7 mouse cellular contexts compared by ENCODE assay signal in the genomic region with DNA sequence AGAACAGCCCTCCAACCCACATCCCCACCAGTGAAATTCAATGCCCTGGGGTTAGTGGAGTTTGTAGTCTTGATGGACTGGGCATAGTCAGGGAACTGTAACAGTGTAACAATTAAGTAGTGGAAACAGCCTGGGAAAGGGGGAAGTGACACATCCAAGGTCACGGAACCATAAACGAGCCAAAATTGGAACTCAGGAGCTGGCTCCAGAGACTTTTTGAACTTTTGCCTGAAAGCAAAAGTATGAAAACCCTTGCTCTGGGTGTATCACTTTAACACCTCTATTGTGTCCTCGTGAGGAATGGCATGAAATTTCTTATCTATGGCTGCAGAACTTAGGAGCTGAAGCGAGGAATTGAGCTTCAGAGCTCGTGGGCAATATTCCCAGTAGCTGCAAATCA. TPM values are rescaled to one million over a fixed set of nuclear protein-coding genes. Genes with fewer than 3 reads are reported as not detected.
DNase-seq lines count a peak whose midpoint lies in the region; ATAC-seq and TF ChIP-seq lines count a peak whose summit lies in the region.

No protein-coding gene starts in this region.

- H3K9ac ChIP-seq in embryonic facial prominence, embryonic 14.5 days (ENCODE audit: low read depth, low read length) = peak overlapping the region; percentile 89
- H3K9ac ChIP-seq in intestine, embryonic 16.5 days (ENCODE audit: low read depth, low read length) = peak overlapping the region; percentile 88; the same call in 1 of the 2 replicates
- H3K9ac ChIP-seq in neural tube, embryonic 14.5 days (replicated peaks; ENCODE audit: low read depth, low read length) = no peak overlapping the region

- H3K27me3 ChIP-seq in embryonic facial prominence, embryonic 14.5 days (replicated peaks; ENCODE audit: control insufficient read depth, insufficient read depth, low read length) = no peaks in the 10 kb centered on the region
- no peaks in the 10 kb centered on the region for H3K27me3 ChIP-seq in intestine, embryonic 16.5 days (replicated peaks; ENCODE audit: control insufficient read depth, insufficient read depth, low read length)
- no peaks in the 10 kb centered on the region for H3K27me3 ChIP-seq in neural tube, embryonic 14.5 days (ENCODE audit: control insufficient read depth, insufficient read depth, low read length)

- peak overlapping the region; percentile 97; the same call in 1 of the 2 replicates for H3K27ac ChIP-seq in layer of hippocampus, adult 2 months
- no peak overlapping the region for H3K27ac ChIP-seq in embryonic facial prominence, embryonic 14.5 days (replicated peaks; ENCODE audit: low read depth, low read length)
- peak overlapping the region; percentile 93 for H3K27ac ChIP-seq in intestine, embryonic 16.5 days (ENCODE audit: low read length)
- no peak overlapping the region for H3K27ac ChIP-seq in neural tube, embryonic 14.5 days (ENCODE audit: low read depth, low read length)

- no peak for ATAC-seq in embryonic facial prominence, embryonic 14.5 days (ENCODE audit: low read depth)
- ATAC-seq in intestine, embryonic 16.5 days = no peak
- no peak for ATAC-seq in neural tube, embryonic 14.5 days (ENCODE audit: low read depth)

- H3K9me3 ChIP-seq in embryonic facial prominence, embryonic 14.5 days (ENCODE audit: control insufficient read depth, low read length) = no peaks in the 10 kb centered on the region
- no peaks in the 10 kb centered on the region for H3K9me3 ChIP-seq in intestine, embryonic 16.5 days (ENCODE audit: control insufficient read depth, low read length)
- H3K9me3 ChIP-seq in neural tube, embryonic 14.5 days (ENCODE audit: control insufficient read depth, low read length) = no peaks in the 10 kb centered on the region

- no peak for DNase-seq in layer of hippocampus, adult 2 months (ENCODE audit: low spot score in 2 of 2)
- no peak for DNase-seq in layer of hippocampus, adult 11-12 months (ENCODE audit: low spot score)
- DNase-seq in embryonic facial prominence, embryonic 14.5 days (ENCODE audit: low spot score) = no peak
- no peak for DNase-seq in urinary bladder, postnatal 36 days (ENCODE audit: low spot score in 2 of 2)
- DNase-seq in T-cell, adult 2 months (ENCODE audit: low spot score) = no peak

- H3K4me3 ChIP-seq in layer of hippocampus, adult 2 months = peak overlapping the region; percentile 98; the same call in 1 of the 2 replicates
- peak overlapping the region; percentile 90 for H3K4me3 ChIP-seq in embryonic facial prominence, embryonic 14.5 days (ENCODE audit: low read depth, low read length)
- H3K4me3 ChIP-seq in intestine, embryonic 16.5 days (ENCODE audit: low read length) = peak overlapping the region; percentile 80; the same call in 1 of the 2 replicates
- H3K4me3 ChIP-seq in neural tube, embryonic 14.5 days (ENCODE audit: low read depth, low read length) = peak overlapping the region; percentile 77

- H3K4me1 ChIP-seq in embryonic facial prominence, embryonic 14.5 days (ENCODE audit: control insufficient read depth, insufficient read depth, low read length) = peaks cover 14% of the 10 kb centered on the region; the same call in 1 of the 2 replicates
- peaks cover 31% of the 10 kb centered on the region for H3K4me1 ChIP-seq in intestine, embryonic 16.5 days (ENCODE audit: control insufficient read depth, insufficient read depth, low read length)
- peaks cover 16% of the 10 kb centered on the region for H3K4me1 ChIP-seq in neural tube, embryonic 14.5 days (ENCODE audit: control insufficient read depth, insufficient read depth, low read length)

- WGBS in embryonic facial prominence, embryonic 14.5 days = 75% methylated on average over 5 of the region's 5 CpGs
- 57% methylated on average over 5 of the region's 5 CpGs for WGBS in intestine, embryonic 16.5 days
- WGBS in neural tube, embryonic 14.5 days = 77% methylated on average over 5 of the region's 5 CpGs

- H3K4me2 ChIP-seq in embryonic facial prominence, embryonic 14.5 days (ENCODE audit: low read depth, low read length) = peak overlapping the region; percentile 94
- peak overlapping the region; percentile 78 for H3K4me2 ChIP-seq in intestine, embryonic 16.5 days (ENCODE audit: low read depth, low read length)
- no peak overlapping the region for H3K4me2 ChIP-seq in neural tube, embryonic 14.5 days (ENCODE audit: low read depth, low read length)

- TF ChIP-seq CTCF in layer of hippocampus, adult 2 months (conservative IDR thresholded peaks at IDR 0.05) = no peak

- no peaks in the 10 kb centered on the region for H3K36me3 ChIP-seq in embryonic facial prominence, embryonic 14.5 days (ENCODE audit: control insufficient read depth, insufficient read depth, low read length)
- H3K36me3 ChIP-seq in intestine, embryonic 16.5 days (ENCODE audit: control insufficient read depth, insufficient read depth, low read length) = no peaks in the 10 kb centered on the region
- H3K36me3 ChIP-seq in neural tube, embryonic 14.5 days (ENCODE audit: control insufficient read depth, insufficient read depth, low read length) = no peaks in the 10 kb centered on the region

RNA-seq across cellular contexts. Expression of a gene that starts 1.6 kb away (rescaled TPM):
- total RNA-seq in layer of hippocampus, adult 2 months (2021) = 10 to 100 TPM; 26.2 to 27.3 TPM
- polyA plus RNA-seq in embryonic facial prominence, embryonic 14.5 days (2014; fragmentation: Nextera tagmentation; extraction: Ambion mirVana) = 10.2 and 11.9 TPM in 2 replicates
- 20.6 and 20.9 TPM in 2 replicates for polyA plus RNA-seq in intestine, embryonic 16.5 days (2015; fragmentation: Nextera tagmentation; extraction: Ambion mirVana)
- polyA plus RNA-seq in neural tube, embryonic 14.5 days (2014; fragmentation: Nextera tagmentation; extraction: Ambion mirVana) = 13.7 and 15.4 TPM in 2 replicates

RNA-seq across cellular contexts. Expression of a gene that starts 17.9 kb away (rescaled TPM):
- 10 to 100 TPM; 55.8 to 57.2 TPM for total RNA-seq in layer of hippocampus, adult 2 months (2021)
- polyA plus RNA-seq in embryonic facial prominence, embryonic 14.5 days (2014; fragmentation: Nextera tagmentation; extraction: Ambion mirVana) = 40.7 and 49.6 TPM in 2 replicates
- 34.6 and 35.3 TPM in 2 replicates for polyA plus RNA-seq in intestine, embryonic 16.5 days (2015; fragmentation: Nextera tagmentation; extraction: Ambion mirVana)
- polyA plus RNA-seq in neural tube, embryonic 14.5 days (2014; fragmentation: Nextera tagmentation; extraction: Ambion mirVana) = 78.5 and 79.4 TPM in 2 replicates

RNA-seq across cellular contexts. Expression of a gene that starts 42.7 kb away (rescaled TPM):
- not detected for total RNA-seq in layer of hippocampus, adult 2 months (2021)
- not detected in 2 replicates for polyA plus RNA-seq in embryonic facial prominence, embryonic 14.5 days (2014; fragmentation: Nextera tagmentation; extraction: Ambion mirVana)
- not detected in 2 replicates for polyA plus RNA-seq in intestine, embryonic 16.5 days (2015; fragmentation: Nextera tagmentation; extraction: Ambion mirVana)
- not detected in 2 replicates for polyA plus RNA-seq in neural tube, embryonic 14.5 days (2014; fragmentation: Nextera tagmentation; extraction: Ambion mirVana)

Comparison
In these comparisons a context has a peak if more than half of its experiments do, and no peak if none do; other contexts are left out.
1. H3K27ac ChIP-seq: peak in layer of hippocampus, adult 2 months (single experiment) and intestine, embryonic 16.5 days (single experiment); none in embryonic facial prominence, embryonic 14.5 days (single experiment) and neural tube, embryonic 14.5 days (single experiment).
2. Peak in every context shown above with its lines, with median percentiles within 50 percentile points of each other: H3K4me3 ChIP-seq.